Mouse (Mus musculus) monocyte, adult 5-6 weeks (primary cell): ENCODE measurements around the gene Mpv17. TPM values are rescaled to one million over a fixed set of nuclear protein-coding genes. Genes with fewer than 3 reads are reported as not detected.

Experiments
- ATAC-seq: fragments of 153-309, 156-312 bp; replicated peaks from 2 replicates; pipeline ENCODE4 v1.8.0; 2017; ENCODE audit warnings: mild to moderate bottlenecking; ENCODE audit not compliant: low TSS enrichment, insufficient number of reproducible peaks, severe bottlenecking, poor library complexity, low FRiP score
- total RNA-seq: library from RNA; stranded (forward); fragments of 200-1000, 200-491, 200-594 nt; gene quantifications from 3 replicates; pipeline ENCODE4 v1.2.3, GENCODE M21; 2017

The Mpv17 gene
- total RNA-seq, 1 experiment from 2014 or later, result 22.5 TPM

DNA sequence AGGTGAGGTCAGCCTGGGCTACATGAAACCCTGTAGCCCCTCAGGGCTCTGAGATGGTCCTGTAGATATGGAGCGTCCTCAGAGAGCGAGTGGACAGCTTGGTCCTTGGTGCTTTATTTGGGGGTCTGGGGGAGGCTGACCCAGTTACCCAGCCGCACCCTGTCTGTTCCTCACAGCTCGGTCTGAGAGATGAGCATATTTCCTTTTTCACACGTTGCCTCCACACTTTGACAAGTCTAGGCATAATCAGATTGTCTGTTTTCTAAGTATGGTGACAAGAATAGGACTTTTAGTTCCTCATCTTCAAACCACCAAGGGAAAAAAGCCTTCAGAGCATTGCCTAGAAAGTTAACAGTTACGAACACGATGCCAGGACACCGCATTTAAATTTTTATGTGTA, 32.9 kb downstream of the Mpv17 start:
- no peak for ATAC-seq

DNA sequence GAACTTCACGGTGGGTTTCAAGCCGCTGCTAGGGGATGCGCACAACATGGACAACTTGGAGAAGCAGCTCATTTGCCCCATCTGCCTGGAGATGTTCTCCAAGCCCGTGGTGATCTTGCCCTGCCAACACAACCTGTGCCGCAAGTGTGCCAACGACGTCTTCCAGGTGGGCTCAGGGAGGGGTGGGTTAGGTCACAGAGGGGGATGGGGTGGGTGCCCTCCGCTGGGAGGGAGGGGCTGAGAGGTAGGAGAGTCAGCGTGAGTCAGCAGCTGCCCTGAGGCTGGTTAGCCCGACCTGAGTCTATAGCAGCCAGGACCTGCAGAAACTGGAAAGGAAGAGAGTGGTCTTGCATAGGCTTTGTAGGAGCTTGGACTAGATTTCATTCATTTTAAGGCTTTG, 37.1 kb downstream of the Mpv17 start:
- ATAC-seq, result no peak

DNA sequence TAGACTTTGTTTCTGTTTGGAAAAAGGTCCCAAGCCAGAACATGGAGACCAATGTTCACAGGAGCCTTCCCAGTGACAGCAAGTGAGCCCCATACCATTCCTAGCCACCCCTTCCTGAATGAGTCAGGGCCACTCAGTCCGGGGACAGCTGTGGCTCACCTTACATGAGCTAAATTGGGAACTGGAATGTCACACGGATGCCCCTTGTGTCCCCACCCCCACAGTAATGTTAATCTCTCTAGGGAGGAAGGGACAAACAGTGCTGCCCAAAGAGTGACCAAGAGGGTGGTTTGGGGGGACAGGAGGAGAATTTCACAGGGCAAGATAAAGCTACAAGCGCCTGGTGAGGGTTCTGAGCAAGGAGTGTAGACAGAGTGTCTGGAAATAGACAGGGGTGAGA, 37.7 kb downstream of the Mpv17 start, which contains the start of gene Trim54:
TSS of gene Trim54 (plus strand) at position 359 of the 400 bp plus-strand sequence.
- no peak for ATAC-seq

DNA sequence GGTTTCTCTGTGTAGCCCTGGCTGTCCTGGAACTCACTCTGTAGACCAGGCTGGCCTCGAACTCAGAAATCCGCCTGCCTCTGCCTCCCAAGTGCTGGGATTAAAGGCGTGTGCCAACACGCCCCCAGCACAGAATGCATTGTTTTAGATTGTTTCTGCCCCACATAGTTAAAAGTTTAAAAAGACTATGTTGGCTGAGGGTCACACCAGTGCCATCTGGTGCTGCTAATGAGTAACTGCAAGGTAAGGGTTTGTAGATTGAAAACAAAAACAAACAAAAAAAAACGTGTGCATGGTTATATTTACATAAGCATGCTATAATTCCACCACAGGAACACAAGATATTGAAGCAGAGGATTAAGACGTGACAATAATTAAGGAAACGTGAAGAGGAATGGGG, 43.3 kb downstream of the Mpv17 start:
- no peak for ATAC-seq

DNA sequence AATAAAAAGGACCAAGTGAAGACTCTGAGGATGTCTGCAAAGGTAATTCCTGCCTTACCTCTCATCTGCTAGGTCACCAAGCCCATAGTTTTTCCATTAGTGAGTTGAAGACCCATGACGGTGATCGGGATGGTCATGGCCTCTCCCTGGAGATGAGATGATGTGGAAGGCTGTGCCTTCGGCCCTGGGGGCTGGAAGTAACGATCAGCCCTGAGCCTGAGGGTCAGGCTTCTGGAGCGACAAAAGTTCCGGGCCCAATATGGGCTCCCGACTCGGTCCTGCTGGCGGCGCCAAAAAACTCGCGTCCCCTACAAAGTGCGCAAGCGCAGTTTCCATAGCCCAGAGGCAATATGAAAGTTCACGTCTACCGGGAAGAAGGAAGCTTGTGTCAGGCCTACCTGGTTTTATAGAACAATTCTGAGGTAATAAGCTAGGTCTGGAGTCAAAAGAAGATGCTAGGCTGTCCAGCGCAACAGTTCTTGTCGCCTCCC, 46.0 kb downstream of the Mpv17 start, which contains the start of gene Slc30a3:
TSS of gene Slc30a3 (minus strand) at position 238 of the 491 bp plus-strand sequence.
- ATAC-seq, result no peak

DNA sequence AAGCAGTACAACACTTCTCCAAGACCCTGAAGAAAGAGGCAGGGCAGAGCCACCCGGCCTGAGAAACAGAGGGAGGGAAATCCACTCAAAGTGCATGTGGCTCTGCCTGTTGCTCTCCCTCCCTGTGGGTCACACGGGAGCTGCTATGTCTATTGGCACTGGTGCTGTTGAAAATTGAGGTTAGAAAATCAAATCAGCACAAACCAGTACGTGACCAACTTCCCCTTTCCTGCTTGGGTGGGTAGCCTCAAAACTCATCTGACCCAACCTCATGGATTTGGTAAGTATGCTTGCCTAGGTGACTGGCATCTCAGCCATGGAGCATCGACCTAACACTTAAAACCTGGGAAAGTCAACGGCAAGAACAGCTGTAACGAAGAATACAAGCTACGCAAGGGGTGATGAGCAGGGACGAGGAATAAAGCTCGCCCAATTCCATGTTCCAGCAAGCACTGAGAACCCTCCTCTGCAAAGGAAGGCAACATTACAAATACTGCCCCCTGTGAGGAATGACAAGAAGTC, 48.2 kb downstream of the Mpv17 start, which contains the start of gene Dnajc5g:
TSS of gene Dnajc5g (plus strand) at position 472 of the 522 bp plus-strand sequence.
- ATAC-seq, result no peak

DNA sequence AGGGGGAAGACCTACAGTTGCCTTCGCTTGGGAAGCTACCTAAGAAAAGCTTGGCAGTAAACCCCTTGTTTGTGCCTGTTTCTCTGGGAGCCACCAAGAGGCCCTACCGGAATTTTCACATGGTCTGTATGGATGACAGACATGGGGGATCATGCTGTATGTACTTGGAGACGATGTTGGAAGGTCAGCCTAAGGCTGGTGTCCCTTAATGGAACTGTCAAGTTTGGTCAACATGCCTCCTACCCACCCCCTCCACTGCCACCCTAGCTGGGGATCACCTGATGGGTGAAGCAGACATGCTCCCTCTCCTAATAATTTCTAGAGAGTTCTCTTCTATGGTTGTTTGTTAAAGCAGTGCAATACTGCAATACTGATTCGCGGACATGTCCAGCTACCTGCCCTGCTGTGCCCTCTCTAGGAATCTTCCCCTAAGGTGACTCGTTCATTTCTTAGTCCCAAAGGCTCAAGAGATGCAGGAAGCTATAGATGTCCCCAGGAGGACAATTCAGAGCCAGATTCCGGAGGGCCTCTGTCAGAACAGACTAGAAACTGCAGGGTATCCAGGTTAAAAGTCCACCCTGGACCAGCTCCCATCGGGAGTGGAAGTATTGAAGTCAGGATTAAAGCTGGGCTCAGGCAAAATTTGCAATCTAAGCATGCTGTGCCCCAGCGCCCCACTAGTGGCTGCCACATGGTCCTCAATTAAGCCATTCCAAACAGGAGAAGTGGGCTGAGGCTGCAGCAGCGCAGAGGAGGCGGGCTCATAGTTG, 58.2 kb downstream of the Mpv17 start:
- no peak for ATAC-seq

DNA sequence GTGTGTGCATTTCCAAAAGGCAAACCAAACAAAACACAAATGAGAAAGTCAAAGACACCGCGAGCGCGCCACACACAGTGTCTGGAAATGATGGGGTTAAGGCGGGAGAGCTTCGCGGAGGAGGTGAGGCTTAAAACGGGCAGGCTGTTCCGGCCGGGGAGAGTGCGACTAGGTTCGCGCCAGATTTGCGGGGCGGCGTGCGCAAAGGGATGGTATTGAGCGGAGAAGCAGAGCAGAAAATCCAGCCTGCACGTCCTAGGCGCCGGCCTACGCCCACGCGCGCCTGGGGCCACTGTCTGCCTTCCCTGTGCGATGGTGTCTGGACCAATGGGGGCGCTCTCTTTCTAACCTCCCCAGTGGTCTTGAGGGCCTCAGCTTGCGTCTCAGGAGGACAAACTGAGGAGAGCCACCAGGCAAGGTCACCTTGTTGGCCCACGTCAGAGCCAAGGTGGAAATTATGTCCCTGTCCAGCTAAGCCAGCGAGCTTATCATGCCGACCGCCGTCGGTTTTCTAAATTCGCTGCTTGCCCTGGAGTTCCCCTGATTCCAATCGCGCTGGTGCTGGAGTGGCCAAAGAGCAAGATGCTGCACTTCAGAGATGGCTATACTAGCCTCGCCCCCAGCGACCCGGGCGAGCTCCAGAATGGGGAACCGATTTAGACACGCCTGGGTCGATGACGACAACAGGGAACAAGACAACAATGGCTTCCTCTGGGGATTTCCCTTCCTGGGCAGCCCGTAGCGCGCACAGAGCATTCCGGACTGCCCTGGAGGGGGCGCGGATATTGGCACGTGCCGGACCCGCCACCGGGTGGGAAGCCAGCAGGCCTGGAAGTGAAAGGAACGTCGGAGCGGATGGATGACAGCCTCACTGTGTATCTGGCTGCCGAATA, 59.0 kb downstream of the Mpv17 start:
- ATAC-seq, result peak; percentile 95

DNA sequence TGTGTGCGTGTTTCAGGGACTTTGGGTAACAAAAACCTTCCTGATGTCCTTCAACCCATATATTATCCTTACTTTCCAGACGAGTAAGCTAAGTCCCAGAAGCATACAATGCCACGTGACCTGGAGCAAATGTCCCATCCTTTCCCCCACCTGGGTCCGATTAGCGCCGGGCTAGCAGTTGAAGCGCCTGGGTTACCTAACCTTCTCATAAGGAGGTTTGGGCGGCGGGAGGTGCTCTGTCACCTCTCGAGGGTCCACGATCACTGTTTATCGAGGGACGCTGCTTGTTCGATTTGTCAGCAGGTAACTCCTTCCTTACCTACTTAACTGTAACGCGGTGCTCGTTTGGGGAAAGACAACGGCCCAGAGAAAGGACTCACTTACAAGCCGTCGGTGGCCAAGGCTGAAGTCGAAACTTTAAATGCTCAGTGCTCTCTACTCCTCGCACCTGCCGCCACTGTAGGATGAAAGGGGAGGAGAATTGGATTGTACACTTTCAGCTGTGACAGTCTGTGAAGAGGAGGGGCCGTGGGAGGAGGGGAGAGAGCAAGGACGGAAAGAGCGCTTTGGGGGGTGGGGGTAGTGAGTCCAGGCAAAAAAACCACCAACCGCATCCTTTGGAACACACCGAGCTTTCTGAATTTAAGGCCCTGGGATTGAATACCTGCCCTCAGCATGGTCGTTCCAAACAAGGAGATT, 59.8 kb downstream of the Mpv17 start:
- ATAC-seq, result no peak

DNA sequence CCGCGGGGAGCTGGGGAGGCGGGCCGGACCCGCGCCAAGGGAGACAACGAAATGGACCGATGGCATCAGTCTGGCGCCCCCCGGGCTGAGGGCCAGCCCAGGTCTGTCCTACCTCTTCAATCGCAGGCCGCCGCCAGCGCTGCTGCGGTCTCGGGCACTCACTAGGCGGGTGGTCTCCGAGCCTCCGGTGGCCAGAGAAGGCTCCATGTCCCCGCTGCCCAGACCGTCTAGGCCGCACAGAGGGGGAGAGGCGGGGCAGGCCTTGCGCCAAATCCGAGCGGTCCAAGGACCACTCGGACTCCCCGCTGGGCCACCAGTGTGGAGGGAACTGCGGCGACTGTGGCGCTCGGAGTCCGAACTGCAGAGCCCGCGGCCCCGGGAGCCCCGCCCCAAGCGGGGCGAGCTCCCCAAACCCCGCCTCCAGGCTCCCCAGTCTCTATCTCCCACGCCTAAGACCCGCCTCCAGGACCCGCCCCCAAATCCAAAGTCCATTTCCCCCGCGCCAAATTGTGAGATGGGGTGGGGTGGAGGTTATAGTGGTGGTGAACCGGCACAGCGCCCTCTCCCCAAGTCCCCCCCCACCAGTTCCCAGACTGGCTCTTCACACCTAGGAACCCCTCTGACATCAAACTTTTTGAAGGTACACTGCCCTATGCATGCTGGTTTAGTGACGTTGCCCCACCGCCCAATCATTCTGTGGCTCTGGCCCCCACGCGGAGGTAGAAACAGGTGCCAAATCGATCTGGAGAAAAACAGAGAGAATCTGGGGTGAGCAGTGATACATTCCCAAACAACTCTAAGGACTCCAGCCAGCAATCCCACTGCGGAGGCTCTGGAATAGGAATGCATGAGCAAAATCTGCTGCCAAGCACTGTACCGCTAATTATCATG, 60.7 kb downstream of the Mpv17 start:
- ATAC-seq, result no peak

DNA sequence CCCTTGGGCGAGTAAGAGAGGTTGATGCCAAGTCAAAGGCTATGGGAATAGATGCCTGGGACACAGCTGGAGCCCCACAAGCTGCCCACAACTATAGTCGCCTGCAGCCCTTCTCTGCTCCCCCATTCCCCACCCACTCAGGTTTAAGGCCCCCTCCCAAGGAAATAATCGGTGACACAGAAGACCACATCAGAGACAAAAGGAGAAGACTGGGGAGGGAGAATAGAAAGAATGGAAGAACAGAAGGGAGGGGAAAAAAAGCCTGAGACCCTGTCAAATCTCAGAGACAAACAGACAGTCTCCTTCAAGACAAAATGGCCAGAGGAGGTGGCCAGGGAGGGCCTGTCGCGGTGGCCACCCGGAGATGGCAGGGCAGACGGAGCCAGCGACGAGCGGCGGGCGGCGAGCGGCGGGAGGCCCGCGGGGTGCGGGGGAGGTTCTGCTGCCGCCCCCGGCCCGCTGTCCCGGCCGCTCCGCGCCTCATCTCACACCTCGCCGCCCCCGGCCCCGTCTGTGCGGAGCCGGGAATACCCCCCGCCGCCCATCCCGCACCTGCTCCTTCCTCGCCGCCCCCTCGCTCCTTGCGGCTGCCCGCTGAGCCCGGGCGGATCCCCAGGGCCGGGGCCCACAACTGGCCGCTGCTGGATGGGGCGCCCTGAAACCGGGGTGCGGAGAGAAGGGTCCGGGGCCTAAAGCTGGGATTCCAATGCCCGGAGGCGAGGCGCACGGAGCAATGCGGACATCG, 61.6 kb downstream of the Mpv17 start:
- ATAC-seq, result no peak

Other genes with a start within 250 kb of the Mpv17 start
- gene Ost4, start 246.5 kb downstream of the Mpv17 start, total RNA-seq, result 129 to 177 TPM (median 134 TPM) in 3 replicates
- 15.1 to 25.3 TPM (median 22.0 TPM) in 3 replicates for gene Emilin1, start 240.8 kb downstream of the Mpv17 start, total RNA-seq
- gene Khk, start 232.8 kb downstream of the Mpv17 start, total RNA-seq, result 26.4 to 32.2 TPM (median 29.8 TPM) in 3 replicates
- gene Cgref1, start 208.7 kb downstream of the Mpv17 start, total RNA-seq, result not detected in 3 replicates
- 117 to 146 TPM (median 144 TPM) in 3 replicates for gene Preb, start 193.9 kb downstream of the Mpv17 start, total RNA-seq
- 0.10 TPM in 1 of 3 replicates, not detected in the others for gene Tcf23, start 185.6 kb downstream of the Mpv17 start, total RNA-seq
- gene Atraid, start 105.9 kb downstream of the Mpv17 start, total RNA-seq, result 44.7 to 61.4 TPM (median 49.9 TPM) in 3 replicates
- gene Slc5a6, start 105.3 kb downstream of the Mpv17 start, total RNA-seq, result 0.38 to 3.7 TPM (median 3.0 TPM) in 3 replicates
- gene Cad, start 99.5 kb downstream of the Mpv17 start, total RNA-seq, result 4.8 to 18.4 TPM (median 9.6 TPM) in 3 replicates
- not detected in 3 replicates for gene Dnajc5g, start 48.0 kb downstream of the Mpv17 start, total RNA-seq
- not detected in 3 replicates for gene Slc30a3, start 46.0 kb downstream of the Mpv17 start, total RNA-seq
- not detected in 3 replicates for gene Trim54, start 37.5 kb downstream of the Mpv17 start, total RNA-seq
- gene Ucn, start 15.4 kb downstream of the Mpv17 start, total RNA-seq, result not detected in 3 replicates
- gene Gm29609, start 25.7 kb upstream of the Mpv17 start, total RNA-seq, result 1.4 to 2.5 TPM (median 2.2 TPM) in 3 replicates
- gene Gtf3c2, start 25.9 kb upstream of the Mpv17 start, total RNA-seq, result 42.4 to 80.2 TPM (median 50.2 TPM) in 3 replicates
- gene Snx17, start 39.0 kb upstream of the Mpv17 start, total RNA-seq, result 59.3 to 91.8 TPM (median 80.9 TPM) in 3 replicates
- 12.1 to 24.5 TPM (median 22.7 TPM) in 3 replicates for gene Eif2b4, start 39.2 kb upstream of the Mpv17 start, total RNA-seq
- gene Zfp513, start 48.1 kb upstream of the Mpv17 start, total RNA-seq, result 13.8 to 18.5 TPM (median 16.0 TPM) in 3 replicates
- gene Ppm1g, start 66.4 kb upstream of the Mpv17 start, total RNA-seq, result 124 to 184 TPM (median 154 TPM) in 3 replicates
- gene Nrbp1, start 86.6 kb upstream of the Mpv17 start, total RNA-seq, result 322 to 390 TPM (median 323 TPM) in 3 replicates
- not detected in 3 replicates for gene Gm9970, start 87.0 kb upstream of the Mpv17 start, total RNA-seq
- 2.5 to 14.9 TPM (median 12.9 TPM) in 3 replicates for gene Krtcap3, start 97.4 kb upstream of the Mpv17 start, total RNA-seq
- gene Ift172, start 136.9 kb upstream of the Mpv17 start, total RNA-seq, result 18.6 to 39.4 TPM (median 21.2 TPM) in 3 replicates
- gene Fndc4, start 141.8 kb upstream of the Mpv17 start, total RNA-seq, result 2.0 to 10.6 TPM (median 2.2 TPM) in 3 replicates
- gene Gckr, start 143.2 kb upstream of the Mpv17 start, total RNA-seq, result not detected in 3 replicates